Mouse (Mus musculus): ENCODE results near the gene Gm28961.
"Not testable (repeated sequence)": the region's sequence is repeated elsewhere in the genome, so short reads cannot be mapped to it uniquely, and the experiment has no call there.

The Gm28961 gene

DNA sequence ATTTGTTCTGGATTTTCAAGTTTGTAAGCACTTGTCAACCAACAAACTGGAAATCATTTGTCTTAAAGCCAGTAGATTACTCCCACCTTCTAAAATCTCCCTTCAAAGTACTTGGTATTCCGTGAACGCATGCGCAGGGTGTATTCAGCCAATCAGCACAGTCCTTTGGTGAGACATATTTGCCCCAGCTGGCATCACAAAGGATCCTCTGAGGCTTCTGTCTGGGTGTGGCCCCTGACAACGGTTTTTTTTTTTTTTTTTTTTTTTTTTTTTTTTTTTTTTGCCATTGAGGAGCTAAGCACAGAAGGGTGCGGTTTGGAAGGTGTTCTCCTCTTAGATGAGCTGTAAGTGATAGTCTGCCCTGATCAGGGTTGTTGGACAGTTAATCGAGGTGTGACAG, at the start of gene Gm28961:
TSS of gene Gm28961 (plus strand) at position 301 of the 400 bp plus-strand sequence.
- DNase-seq (ENCODE audit: low spot score in 2 of 2): not testable (repeated sequence)
